Mouse (Mus musculus) left cerebral cortex, adult 9 months (tissue): ENCODE measurements around the gene Myod1.

ENCODE experiments used
- DNase-seq, 2 experiments: peaks; one replicate each; pipeline ENCODE4 v3.0.0; 2022; ENCODE audit warnings: low spot score in 2 of 2

Gene Myod1

DNA sequence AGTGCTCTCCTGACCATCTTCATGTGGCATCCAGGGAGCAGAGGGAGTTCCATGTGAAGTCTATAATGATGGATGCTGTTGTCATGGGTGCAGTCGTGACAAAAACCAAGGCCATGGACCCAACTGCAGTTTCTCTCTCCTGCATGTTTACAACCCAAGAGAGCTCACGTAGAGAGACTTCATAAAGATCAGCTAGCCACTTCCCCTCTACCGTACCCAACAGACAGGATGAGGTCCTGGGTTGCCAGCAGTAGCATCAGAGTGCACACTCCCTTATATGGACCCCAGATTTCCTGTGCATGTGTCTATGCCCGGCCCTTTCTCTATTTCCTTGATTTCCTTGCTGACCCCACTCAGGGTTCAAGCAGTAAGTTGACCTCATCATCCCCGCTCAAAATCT, 15.4 kb downstream of the Myod1 start:
- DNase-seq, result no peak

DNA sequence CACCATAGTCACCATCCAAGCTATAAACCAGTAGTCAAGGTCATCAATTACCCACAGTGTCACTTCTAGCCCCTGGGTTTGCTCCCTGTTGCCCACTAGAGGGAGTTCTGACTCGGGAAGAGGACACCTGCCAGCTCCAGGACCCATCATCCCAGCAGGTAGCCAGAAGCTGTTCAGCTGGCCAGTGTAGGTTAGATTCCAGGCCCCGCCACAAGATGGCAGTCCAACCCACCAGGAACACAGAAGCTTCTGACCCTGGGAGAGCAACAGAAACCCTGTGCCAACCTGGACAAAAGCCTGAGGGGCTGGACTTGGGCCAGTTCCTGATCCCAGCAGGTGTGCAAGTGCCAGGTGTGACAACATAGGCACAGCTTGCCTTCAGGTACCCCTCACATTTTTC, 16.8 kb downstream of the Myod1 start:
- DNase-seq, result peak in 1 of 2 experiments; percentile 87

DNA sequence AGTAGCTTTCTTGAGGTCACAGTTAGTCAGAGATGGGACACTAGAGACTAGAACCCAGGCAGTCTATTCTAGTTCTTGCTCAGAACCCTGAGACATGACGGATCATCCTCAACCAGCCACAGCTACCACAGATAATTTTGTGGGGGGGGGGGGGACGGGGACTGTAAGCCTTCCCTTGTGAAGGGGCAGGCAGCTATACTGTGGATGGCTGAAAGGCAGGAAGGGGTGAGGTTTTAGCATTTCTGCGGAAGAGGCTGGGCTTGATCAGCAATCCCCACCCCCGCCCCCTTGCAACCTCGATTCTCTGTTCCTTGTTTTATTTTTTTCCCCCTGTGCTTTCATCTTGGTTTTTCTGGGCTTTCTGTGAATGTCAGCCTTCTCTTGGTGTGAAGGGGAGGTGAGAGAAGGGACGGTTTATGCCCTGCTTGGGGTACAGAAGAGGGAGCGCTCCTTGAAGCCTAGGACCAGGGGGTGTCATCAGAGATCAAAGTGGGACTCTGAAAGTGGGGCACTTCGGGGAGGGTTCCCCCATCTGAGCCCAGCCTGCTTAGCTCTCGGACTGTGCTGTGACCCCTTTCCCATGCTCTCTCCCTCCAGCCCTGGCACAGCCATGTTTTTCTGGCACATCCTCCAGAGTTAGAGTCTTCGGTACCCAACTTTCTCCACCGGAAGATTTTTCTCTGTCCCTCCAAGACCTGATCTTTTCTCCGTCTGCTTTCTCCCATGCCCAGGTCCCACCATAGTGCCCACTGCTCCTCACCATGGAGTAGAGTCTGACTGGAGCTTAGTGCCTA, 17.6 kb downstream of the Myod1 start:
- no peak for DNase-seq

DNA sequence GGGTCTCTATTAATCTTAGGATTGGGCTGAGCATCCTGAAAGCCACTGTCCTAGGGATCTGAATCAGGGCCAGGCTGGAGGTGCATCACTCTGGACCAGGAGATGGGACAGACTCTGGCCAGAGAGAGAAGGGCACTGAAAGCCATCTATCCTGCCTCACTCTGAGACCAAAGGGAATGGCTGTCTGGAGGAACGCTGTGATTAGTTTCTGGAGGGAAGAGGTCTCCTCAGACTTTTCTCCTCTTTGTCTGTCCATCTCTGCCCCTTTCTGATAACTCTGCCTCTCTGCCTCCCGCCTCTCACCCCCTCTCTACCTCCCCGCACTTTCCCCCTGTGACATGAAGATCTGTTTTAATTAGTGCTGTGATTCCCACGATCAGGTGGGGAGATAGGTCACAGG, 18.7 kb downstream of the Myod1 start:
- DNase-seq, result no peak

DNA sequence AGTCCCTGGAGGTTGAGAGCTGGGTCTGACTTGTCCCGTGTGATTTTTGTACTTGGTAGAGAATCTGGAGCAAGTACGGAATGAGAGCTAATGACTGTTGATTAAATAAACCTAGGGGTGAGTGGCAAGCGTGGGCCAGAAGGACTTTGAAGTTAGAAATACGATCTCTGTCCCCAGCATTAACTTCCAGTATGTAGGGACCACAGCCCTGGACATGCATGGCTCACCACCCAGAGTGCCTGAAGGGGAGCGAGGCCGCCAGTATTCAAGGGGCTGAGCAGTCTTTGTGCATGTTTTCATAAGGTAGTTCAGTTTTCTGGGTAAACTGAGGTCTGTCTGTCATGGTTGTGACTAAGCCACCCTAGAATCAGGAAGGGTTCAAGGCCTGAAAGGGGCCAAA, 19.3 kb downstream of the Myod1 start:
- no peak for DNase-seq

DNA sequence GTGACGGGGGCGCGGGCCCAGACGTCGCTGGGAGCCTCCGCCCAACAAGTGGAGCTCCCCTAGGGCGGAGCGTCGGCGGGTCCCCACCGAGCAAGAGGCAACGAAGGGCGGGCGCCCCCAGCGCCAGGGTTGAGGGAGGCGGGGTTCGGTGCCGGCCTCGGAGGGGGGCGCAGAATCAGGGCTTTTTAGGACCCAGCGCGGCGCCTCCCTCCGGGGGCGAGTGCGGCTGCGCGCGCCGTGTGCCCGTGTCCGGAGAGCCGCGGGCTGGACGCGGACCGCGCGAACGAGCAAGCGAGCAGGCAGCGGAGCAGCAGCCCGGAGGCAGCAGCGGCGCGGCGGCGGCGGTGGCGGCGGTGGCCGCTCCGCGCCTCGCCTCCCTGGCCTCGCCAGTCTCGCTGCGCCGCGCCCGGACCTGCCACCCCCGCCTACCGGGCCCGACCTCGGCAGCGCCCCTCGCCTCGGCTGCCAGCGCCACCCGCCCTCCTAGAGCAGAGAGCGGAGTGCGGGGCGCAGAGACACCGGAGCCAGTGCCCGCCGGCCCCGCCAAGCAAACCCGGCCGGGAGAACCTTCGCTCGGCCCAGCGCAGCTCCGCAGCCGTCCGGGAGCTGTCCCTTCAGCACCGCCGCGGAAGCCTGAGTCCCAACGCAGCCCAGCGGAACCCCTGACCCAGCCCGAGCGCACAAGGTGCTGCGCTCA, 20.1 kb downstream of the Myod1 start, which contains the start of gene Kcnc1:
Gene Kcnc1 (plus strand): TSS at position 267 of the 697 bp plus-strand sequence.
- DNase-seq, result peak in 1 of 2 experiments; percentile 62

DNA sequence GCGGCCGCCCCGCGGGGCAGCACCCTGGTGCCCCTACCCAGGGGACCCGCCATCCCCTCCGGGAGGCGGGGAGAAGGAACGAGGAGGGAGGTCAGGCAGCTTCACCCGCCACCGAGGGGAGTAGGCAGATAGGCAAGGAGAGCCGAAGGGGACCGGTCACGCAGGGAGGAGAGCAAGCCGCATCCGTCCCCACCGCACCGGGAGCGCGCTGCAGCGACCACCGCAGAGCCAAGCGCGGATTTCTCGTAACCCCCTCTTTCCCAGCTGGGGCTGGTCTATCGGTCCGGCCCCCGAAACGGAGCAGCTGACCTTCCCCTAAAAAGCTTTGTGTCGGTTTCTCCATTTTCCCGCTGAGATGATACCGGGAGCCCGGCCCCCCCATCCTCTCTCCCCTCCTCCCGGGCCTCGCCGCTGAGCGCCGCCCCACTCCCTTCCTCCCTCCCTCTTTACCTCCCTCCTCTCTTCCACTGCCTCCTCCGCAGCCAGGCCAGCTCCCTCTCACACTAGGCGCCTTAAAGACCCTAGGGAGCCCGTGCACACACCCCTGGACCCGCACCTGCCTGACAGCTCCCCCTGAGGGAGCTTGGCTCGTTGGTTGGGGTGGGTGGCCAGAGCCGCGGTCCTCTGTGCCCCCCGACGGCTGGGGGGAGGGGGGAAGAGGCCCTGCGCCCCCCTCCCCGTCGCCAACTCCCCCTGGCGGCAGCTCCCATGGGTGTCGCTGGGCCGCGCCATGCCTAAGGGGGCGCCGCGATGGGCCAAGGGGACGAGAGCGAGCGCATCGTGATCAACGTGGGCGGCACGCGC, 20.9 kb downstream of the Myod1 start:
- peak in 1 of 2 experiments; percentile 66 for DNase-seq

DNA sequence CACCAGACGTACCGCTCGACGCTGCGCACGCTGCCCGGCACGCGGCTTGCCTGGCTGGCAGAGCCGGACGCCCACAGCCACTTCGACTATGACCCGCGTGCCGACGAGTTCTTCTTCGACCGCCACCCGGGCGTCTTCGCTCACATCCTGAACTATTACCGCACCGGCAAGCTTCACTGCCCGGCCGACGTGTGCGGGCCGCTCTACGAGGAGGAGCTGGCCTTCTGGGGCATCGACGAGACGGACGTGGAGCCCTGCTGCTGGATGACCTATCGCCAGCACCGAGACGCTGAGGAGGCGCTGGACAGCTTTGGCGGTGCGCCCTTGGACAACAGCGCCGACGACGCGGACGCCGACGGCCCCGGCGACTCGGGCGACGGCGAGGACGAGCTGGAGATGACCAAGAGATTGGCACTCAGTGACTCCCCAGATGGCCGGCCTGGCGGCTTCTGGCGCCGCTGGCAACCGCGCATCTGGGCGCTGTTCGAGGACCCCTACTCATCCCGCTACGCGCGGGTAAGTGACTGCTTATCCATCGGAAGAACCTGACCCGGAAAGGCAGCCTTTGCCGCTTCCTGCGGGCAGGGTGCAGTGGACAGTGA, 21.6 kb downstream of the Myod1 start:
- DNase-seq, result no peak

DNA sequence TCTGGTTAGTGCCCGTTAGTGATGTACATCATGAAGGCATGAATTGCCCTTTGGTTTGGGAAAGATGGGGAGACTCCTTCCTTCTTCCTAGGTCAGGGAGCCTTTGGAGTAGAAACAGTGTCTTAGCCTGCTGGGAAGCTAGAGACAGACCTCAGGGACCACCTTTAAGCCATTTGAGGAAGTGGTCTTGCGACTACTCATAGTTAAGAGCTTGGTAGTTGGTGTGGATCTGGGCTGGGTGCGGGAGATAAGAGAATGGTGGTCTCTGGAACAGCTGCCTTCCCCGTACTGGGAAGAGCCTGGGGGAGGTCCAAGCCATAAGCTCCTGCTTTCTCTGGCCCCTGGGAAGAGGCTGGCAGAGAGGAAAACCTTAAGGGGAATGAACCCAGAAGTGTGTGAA, 22.3 kb downstream of the Myod1 start:
- DNase-seq, result no peak

DNA sequence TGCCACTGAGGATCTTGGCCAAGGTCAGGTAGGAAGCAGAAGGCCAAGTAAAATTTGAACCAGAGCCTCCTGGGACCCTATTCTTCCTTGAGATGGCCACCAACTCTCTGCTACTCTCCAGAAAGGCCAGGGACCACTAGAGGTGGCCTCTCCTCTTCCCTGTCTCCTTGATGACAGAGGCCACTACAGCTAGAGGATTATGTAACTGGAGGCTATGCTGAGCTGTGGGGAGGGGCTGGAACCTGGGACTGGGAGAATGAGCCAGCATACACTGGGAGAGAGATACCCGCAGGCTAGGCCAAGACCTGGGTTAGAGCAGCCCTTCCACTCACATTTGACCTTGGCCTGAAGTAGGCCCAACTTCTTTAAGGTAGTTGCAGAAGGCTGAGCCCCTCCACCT, 23.4 kb downstream of the Myod1 start:
- DNase-seq, result no peak

DNA sequence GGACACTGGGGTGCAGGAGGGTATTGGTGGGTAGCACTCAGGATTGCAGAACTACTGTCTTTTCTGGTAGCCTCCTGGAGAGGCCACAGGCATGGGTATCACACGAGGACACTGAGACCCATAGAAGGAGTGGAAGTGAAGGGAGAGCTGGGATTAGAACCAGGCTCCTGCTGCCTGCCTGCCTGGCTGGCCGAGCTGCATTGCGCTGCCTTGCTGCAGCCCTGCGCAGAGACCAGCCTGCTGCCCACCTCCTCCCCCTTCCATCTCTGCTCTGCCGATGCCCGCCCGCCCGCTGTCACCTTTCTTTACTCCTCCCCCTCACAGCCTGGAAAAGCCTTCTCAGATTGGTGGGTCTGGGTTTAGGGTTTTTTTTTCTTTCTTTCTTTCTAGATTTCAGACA, 24.1 kb downstream of the Myod1 start:
- no peak for DNase-seq

DNA sequence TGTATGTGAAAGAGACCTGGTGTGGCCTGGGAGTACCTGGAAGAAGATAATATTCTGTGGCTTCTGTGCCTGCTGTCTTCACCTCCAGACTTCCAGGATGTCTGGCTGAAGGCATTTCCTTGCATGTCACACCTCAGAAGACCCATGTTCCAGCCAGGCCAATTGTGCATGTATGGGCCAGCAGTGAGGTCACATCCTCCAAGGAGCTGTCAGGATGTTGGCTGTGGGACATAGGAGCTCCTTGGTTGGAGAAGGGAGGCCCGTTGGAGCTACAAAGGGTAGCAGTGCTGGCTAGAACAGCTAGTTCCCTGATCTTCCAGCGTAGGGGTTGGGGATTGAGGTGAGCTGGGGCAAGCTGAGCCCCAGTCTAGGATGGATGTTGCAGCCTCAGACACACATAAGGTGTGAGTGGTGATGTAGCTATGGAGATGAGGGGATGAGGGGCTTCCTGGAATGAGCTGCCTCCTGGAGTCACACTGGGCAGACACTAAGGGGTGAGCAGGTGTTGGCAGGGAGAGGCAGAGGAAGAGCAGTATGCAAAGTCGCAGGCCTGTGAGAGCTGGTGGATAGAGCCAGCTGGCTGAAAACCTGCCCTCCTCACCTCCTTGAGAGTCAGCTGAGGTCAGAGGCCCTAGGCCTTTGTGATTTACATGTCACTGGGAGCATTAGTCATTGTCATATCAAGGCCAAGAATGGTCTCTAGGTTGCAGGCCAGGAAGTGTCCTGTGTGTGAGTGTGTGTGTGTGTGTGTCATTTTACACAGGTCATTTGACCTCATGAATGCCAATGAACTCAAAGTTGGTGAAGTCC, 25.3 kb downstream of the Myod1 start:
- DNase-seq, result no peak

DNA sequence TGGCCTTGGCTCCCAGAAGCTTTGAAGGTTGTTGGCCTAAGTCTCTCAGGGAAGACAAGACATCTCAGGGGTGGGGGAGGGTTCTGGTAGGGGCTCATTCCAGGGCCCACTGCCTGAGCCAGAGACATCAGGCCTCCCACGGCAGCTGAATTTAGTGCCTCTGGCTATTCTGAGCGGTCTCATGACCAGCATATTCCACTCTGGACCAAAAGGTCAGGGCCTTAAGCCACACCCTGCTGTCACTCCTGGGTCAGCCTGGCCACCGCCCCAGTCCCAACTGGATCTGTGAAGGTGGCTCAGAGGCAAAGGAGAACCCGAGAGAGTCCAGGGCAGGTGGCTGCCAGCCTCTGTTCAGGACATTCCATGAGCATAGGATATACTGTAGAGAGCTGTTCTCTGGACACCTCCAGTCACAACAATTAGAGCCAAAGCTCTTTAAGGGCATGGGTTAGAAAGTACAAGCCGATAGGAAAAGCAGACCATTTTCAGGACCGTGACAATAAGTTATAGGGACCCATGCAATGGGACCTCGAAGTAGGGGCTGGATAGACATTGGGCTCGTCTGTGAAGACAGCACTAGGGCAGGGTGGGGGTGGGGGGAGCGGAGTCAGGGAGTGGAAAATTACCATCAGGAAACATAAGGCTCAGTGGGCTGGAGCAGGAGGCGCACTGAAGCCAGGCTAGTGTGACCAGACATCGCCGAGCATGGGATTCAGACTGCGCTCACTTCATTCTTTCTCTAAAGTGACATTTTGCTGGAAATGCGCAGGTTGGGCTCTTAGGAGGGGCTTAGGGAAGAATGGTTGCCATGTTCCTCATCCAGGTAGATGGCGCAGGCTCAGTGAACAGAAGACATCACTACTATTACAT, 27.6 kb downstream of the Myod1 start:
- DNase-seq, result no peak

DNA sequence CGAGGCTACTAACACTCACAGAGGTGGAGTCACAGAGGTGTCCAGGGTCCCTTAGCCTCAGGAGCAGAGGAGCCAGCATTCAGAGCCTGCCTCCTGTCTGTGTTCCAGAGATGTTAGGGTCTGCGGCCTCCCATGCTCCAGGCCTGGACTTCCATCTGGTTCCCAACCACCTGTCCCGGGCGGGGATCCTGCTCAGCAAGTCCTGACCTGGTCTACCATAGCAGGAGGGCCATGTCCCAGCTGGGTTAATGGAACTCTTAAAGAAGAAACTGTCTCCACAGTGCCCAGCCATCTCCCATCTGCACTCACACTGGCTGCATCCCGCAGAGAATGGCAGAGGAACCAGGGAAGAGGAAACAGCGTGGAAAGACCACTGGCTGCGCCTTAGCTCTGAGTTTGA, 28.5 kb downstream of the Myod1 start:
- DNase-seq, result no peak

DNA sequence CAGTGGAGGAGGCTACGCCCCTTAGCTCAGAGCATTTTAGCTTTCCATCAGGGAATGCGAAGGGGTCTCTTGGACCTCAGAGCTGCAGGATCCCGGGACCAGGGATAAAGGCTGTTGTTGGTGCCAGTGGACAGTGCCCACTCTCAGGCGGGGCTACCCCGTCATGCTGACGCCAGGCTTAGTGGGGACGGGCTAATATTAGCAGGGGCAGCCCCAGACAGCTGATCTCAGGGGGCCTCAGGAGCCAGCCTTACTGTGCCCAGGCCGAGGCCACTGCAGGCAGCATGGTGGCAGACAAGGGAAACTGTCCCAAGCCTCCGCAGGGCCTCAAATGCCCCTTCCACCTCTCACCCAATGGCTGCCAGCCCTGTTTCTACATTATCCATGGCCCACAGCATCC, 32.3 kb downstream of the Myod1 start:
- DNase-seq, result no peak

DNA sequence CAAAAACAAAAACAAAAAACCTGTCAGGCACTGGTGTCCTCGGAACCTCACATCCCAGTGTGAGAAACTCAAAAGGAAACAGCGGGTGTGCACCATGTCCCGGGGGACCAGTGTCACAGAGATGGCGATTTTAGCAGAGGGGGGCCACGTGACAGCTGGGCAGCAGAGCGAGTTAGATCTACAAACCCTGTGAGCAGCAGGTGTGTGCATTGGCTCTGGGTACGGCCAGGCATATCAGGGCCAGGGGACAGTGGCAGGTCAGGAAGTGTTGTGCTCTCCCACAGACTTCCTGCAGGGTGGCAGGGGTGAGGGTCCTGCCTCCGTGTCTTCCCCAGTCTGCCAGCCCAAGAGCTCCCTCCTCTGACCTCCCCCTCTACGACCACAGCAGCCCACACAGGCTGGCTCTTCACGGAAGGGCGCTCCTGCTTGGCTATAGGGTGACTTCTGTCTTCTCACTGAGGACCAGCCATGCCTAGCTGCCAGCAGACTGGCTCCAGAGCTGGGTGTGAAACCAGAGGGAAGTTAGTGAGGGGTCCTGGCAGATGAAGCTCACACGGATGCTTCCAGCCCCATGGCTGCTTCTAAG, 33.0 kb downstream of the Myod1 start:
- DNase-seq, result no peak

DNA sequence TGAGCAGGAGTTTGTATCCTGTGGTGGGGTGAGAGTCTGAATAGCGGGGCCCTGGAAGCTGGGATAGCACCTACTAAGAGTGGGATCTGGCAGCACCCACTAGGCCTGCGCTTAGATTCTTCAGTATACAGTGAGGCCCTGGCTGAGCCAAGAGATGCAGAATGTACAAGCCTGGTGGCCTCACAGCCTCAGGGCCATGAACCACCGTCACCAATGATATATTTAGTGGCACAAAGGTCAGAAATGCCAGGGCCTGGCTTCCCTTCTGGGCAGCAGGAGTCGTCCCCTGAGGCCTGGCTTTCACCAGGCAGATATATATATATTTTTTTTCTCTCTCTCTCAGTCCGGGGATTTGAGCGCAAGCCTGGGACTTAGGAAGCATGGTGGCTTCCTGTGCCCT, 34.5 kb downstream of the Myod1 start:
- no peak for DNase-seq

DNA sequence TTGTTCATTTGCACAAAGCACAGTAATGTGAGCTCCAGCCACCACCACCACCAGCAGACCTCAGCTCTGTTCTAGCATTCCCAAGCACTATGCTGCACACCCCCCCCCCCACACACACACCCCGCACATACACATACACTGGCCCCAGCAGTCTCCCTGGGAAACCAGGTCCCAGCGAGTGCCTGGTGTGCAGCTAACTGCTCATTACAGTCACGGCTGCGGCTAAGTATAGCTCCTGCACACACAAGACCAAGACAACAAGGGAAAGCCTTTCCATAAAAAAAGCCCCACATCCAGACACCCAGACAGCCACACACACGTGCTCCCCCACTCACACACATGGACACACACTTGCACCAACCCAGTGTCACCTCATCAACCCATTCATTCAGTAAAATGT, 36.5 kb downstream of the Myod1 start:
- DNase-seq, result peak; percentile 38 to 56

DNA sequence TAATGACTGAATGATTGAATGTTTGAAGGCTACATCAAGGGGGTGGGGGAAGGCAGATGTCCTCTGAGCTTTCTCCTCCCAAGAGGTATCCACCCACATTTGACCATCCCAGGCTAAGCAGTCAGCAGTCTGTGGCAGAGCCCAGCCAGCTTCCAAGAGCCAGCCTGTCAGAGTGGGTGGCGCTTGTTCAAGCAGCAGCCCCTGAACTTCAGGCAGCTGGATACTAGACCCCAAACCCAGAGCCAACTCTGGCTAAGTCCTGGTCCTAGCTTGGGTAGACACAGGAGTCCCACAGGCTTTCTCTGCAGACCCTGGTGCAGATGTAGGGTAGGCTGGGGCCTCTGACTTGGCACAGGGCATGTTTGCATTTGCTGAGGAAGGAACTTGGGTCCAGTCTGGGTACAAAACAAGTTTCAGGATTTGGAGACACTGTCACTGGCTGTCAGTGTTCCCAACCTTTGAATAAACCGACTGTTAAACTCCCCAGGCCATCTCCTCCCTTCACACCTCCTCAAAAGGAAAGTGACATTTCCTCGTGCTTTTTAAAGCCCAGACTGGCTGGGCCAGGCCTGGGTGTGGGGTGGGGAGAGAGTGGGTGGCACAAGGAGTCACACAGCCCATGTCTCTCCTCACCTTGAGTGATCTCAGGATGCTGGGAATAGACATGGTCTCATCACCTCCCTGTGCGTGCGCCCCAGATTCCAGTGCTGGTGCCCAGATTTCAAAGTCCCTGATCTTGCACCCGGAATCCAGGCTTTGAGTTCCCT, 37.9 kb downstream of the Myod1 start:
- DNase-seq, result no peak
